Mouse (Mus musculus) stomach, embryonic 14.5 days (tissue): Measurements from ENCODE around the gene Prrxl1. TPM values are rescaled to one million over a fixed set of nuclear protein-coding genes. Genes with fewer than 3 reads are reported as not detected.

Source experiments
- ATAC-seq: fragments of 200-750 bp; cut with Nextera tagmentation; 2 replicates; pipeline ENCODE4 v1.8.0; 2017; ENCODE audit warnings: low read depth, moderate TSS enrichment; ENCODE audit not compliant: insufficient number of reproducible peaks, insufficient read depth, low FRiP score
- H3K27ac ChIP-seq: fragments of 300-500 bp; sonication (generic); 2 replicates; pipeline ENCODE4 v1.5.1; 2014; ENCODE audit warnings: mild to moderate bottlenecking, low read length, moderate library complexity, mixed read lengths
- H3K27me3 ChIP-seq: fragments of 300-500 bp; sonication (generic); 2 replicates; pipeline ENCODE4 v1.6.1; 2014; ENCODE audit warnings: low read length, control low read depth, mixed read lengths; ENCODE audit not compliant: control insufficient read depth, insufficient read depth
- H3K36me3 ChIP-seq: fragments of 300-500 bp; sonication (generic); 2 replicates; pipeline ENCODE4 v1.6.1; 2014; ENCODE audit warnings: mild to moderate bottlenecking, control low read depth, low read length, moderate library complexity, mixed read lengths; ENCODE audit not compliant: control insufficient read depth, insufficient read depth
- H3K4me1 ChIP-seq: fragments of 300-500 bp; sonication (generic); 2 replicates; pipeline ENCODE4 v1.6.1; 2014; ENCODE audit warnings: low read length, control low read depth, mixed read lengths; ENCODE audit not compliant: control insufficient read depth, insufficient read depth
- H3K4me2 ChIP-seq: fragments of 300-500 bp; sonication (generic); replicated peaks from 2 replicates; pipeline ENCODE4 v1.6.1; 2014; ENCODE audit warnings: low read depth, low read length, control low read depth
- H3K4me3 ChIP-seq: fragments of 300-500 bp; sonication (generic); 2 replicates; pipeline ENCODE4 v1.5.1; 2014; ENCODE audit warnings: low read depth, low read length, control low read depth
- H3K9ac ChIP-seq: fragments of 300-500 bp; sonication (generic); replicated peaks from 2 replicates; pipeline ENCODE4 v1.6.1; 2014; ENCODE audit warnings: low read depth, mild to moderate bottlenecking, control low read depth, low read length, moderate library complexity, mixed read lengths
- H3K9me3 ChIP-seq: fragments of 300-500 bp; sonication (generic); 2 replicates; pipeline ENCODE4 v1.6.1; 2016; ENCODE audit warnings: low read depth, low read length, control low read depth; ENCODE audit not compliant: control insufficient read depth
- WGBS: fragments of 180-500 bp; shearing (Covaris S2); extraction: QIAGEN DNeasy Blood & Tissue Kit; methylation state at CpG from one replicate; pipeline ENCODE4 v1.1.7; 2014; 5-methylcytosine and 5-hydroxymethylcytosine counted together
- polyA plus RNA-seq: library from polyadenylated mRNA; unstranded; fragments of >200 nt; fragmentation: Nextera tagmentation; extraction: Ambion mirVana; gene quantifications from 2 replicates; pipeline ENCODE4 v1.2.1, GENCODE M21; 2014

The Prrxl1 gene
- polyA plus RNA-seq, 1 experiment from 2014 or later, result 0.74 TPM

GRCm38 (mm10) chr14:32659781-32660180 is 60.6 kb downstream of the Prrxl1 start:
- Histone ChIP-seq H3K4me2 (no peak overlapping the region), H3K4me1 (no peaks in the 10 kb centered on the region), H3K27me3 (no peaks in the 10 kb centered on the region), H3K27ac (no peak overlapping the region), H3K9me3 (no peaks in the 10 kb centered on the region), H3K4me3 (no peak overlapping the region), H3K9ac (no peak overlapping the region), H3K36me3 (no peaks in the 10 kb centered on the region)
- WGBS, result 80% methylated on average over 9 of the region's 9 CpGs
- no peak for ATAC-seq

GRCm38 (mm10) chr14:32663099-32663498 is 63.9 kb downstream of the Prrxl1 start:
- 90% methylated on average over 6 of the region's 6 CpGs for WGBS
- H3K4me2 ChIP-seq, result no peak overlapping the region
- H3K9me3 ChIP-seq, result no peaks in the 10 kb centered on the region
- no peak for ATAC-seq
- no peaks in the 10 kb centered on the region for H3K36me3 ChIP-seq
- no peaks in the 10 kb centered on the region for H3K27me3 ChIP-seq
- H3K27ac ChIP-seq, result no peak overlapping the region
- no peaks in the 10 kb centered on the region for H3K4me1 ChIP-seq
- no peak overlapping the region for H3K9ac ChIP-seq
- no peak overlapping the region for H3K4me3 ChIP-seq

- 50% methylated on average over 3 of the region's 3 CpGs for WGBS
- no peak overlapping the region for H3K4me3 ChIP-seq
- H3K36me3 ChIP-seq, result no peaks in the 10 kb centered on the region
- H3K27ac ChIP-seq, result no peak overlapping the region
- H3K4me1 ChIP-seq, result no peaks in the 10 kb centered on the region
- ATAC-seq, result no peak
- H3K4me2 ChIP-seq, result no peak overlapping the region
- H3K9ac ChIP-seq, result no peak overlapping the region
- H3K9me3 ChIP-seq, result no peaks in the 10 kb centered on the region
- H3K27me3 ChIP-seq, result no peaks in the 10 kb centered on the region
These were observed 74.0 kb downstream of the Prrxl1 start for GRCm38 (mm10) chr14:32673178-32673577.

GRCm38 (mm10) chr14:32678565-32678964 is 79.4 kb downstream of the Prrxl1 start:
- no peak overlapping the region for H3K4me3 ChIP-seq
- ATAC-seq, result no peak
- H3K36me3 ChIP-seq, result no peaks in the 10 kb centered on the region
- H3K27ac ChIP-seq, result no peak overlapping the region
- no peaks in the 10 kb centered on the region for H3K9me3 ChIP-seq
- no peaks in the 10 kb centered on the region for H3K4me1 ChIP-seq
- no peaks in the 10 kb centered on the region for H3K27me3 ChIP-seq
- no peak overlapping the region for H3K4me2 ChIP-seq
- 59% methylated on average over 3 of the region's 3 CpGs for WGBS
- H3K9ac ChIP-seq, result no peak overlapping the region

GRCm38 (mm10) chr14:32681603-32682002 is 82.4 kb downstream of the Prrxl1 start:
- H3K27ac ChIP-seq, result no peak overlapping the region
- no peak overlapping the region for H3K4me3 ChIP-seq
- 82% methylated on average over 3 of the region's 3 CpGs for WGBS
- H3K4me2 ChIP-seq, result no peak overlapping the region
- H3K9ac ChIP-seq, result no peak overlapping the region
- H3K27me3 ChIP-seq, result no peaks in the 10 kb centered on the region
- H3K4me1 ChIP-seq, result 0 out of 2 replicates have a peak, but pooled peaks cover 7% of the 10 kb centered on the region
- no peak for ATAC-seq
- no peaks in the 10 kb centered on the region for H3K9me3 ChIP-seq
- H3K36me3 ChIP-seq, result no peaks in the 10 kb centered on the region

GRCm38 (mm10) chr14:32682536-32682935 is 83.3 kb downstream of the Prrxl1 start:
- no peak overlapping the region for H3K4me2 ChIP-seq
- no peaks in the 10 kb centered on the region for H3K9me3 ChIP-seq
- no peaks in the 10 kb centered on the region for H3K36me3 ChIP-seq
- H3K27ac ChIP-seq, result no peak overlapping the region
- 94% methylated on average over 12 of the region's 12 CpGs for WGBS
- no peak for ATAC-seq
- no peak overlapping the region for H3K4me3 ChIP-seq
- 0 out of 2 replicates have a peak, but pooled peaks cover 7% of the 10 kb centered on the region for H3K4me1 ChIP-seq
- H3K27me3 ChIP-seq, result no peaks in the 10 kb centered on the region
- no peak overlapping the region for H3K9ac ChIP-seq

GRCm38 (mm10) chr14:32683251-32683838 is 84.1 kb downstream of the Prrxl1 start:
- H3K4me2 ChIP-seq, result no peak overlapping the region
- H3K27ac ChIP-seq, result no peak overlapping the region
- H3K9ac ChIP-seq, result no peak overlapping the region
- no peak for ATAC-seq
- H3K4me1 ChIP-seq, result 0 out of 2 replicates have a peak, but pooled peaks cover 7% of the 10 kb centered on the region
- H3K4me3 ChIP-seq, result no peak overlapping the region
- no peaks in the 10 kb centered on the region for H3K27me3 ChIP-seq
- WGBS, result 43% methylated on average over 19 of the region's 19 CpGs
- H3K36me3 ChIP-seq, result no peaks in the 10 kb centered on the region
- no peaks in the 10 kb centered on the region for H3K9me3 ChIP-seq

GRCm38 (mm10) chr14:32683982-32684734 is 85.0 kb downstream of the Prrxl1 start:
- H3K27me3 ChIP-seq, result no peaks in the 10 kb centered on the region
- no peaks in the 10 kb centered on the region for H3K9me3 ChIP-seq
- no peak overlapping the region; the same call in 1 of the 2 replicates for H3K4me2 ChIP-seq
- H3K4me1 ChIP-seq, result 0 out of 2 replicates have a peak, but pooled peaks cover 7% of the 10 kb centered on the region
- H3K27ac ChIP-seq, result no peak overlapping the region
- no peaks in the 10 kb centered on the region for H3K36me3 ChIP-seq
- H3K9ac ChIP-seq, result no peak overlapping the region
- WGBS, result 68% methylated on average over 19 of the region's 19 CpGs
- no peak overlapping the region for H3K4me3 ChIP-seq
- no peak for ATAC-seq
